Mouse (Mus musculus) intestine, postnatal 0 days (tissue): ENCODE data around the gene Lmtk2. TPM values are rescaled to one million over a fixed set of nuclear protein-coding genes. Genes with fewer than 3 reads are reported as not detected.

Experiments used
- ATAC-seq: fragments of 200-750 bp; cut with Nextera tagmentation; 2 replicates; pipeline ENCODE4 v1.8.0; 2017; ENCODE audit warnings: mild to moderate bottlenecking, moderate TSS enrichment, moderate library complexity
- H3K27ac ChIP-seq: fragments of 300-500 bp; sonication (generic); 2 replicates; pipeline ENCODE4 v1.5.1; 2014; ENCODE audit warnings: mild to moderate bottlenecking, low read depth, low read length, moderate library complexity
- H3K27me3 ChIP-seq: fragments of 300-500 bp; sonication (generic); replicated peaks from 2 replicates; pipeline ENCODE4 v1.6.1; 2014; ENCODE audit warnings: low read length, mixed read lengths; ENCODE audit not compliant: control insufficient read depth, insufficient read depth
- H3K36me3 ChIP-seq: fragments of 300-500 bp; sonication (generic); 2 replicates; pipeline ENCODE4 v1.6.1; 2014; ENCODE audit warnings: mild to moderate bottlenecking, moderate library complexity; ENCODE audit not compliant: control insufficient read depth, insufficient read depth
- H3K4me1 ChIP-seq: fragments of 300-500 bp; sonication (generic); replicated peaks from 2 replicates; pipeline ENCODE4 v1.6.1; 2014; ENCODE audit warnings: antibody characterized with exemption, low read length, mixed read lengths; ENCODE audit not compliant: control insufficient read depth, insufficient read depth
- H3K4me2 ChIP-seq: fragments of 300-500 bp; sonication (generic); replicated peaks from 2 replicates; pipeline ENCODE4 v1.6.1; 2014; ENCODE audit warnings: low read depth, mild to moderate bottlenecking, moderate library complexity
- H3K4me3 ChIP-seq: fragments of 300-500 bp; sonication (generic); 2 replicates; pipeline ENCODE4 v1.5.1; 2014; ENCODE audit warnings: low read depth, low read length
- H3K9ac ChIP-seq: fragments of 300-500 bp; sonication (generic); 2 replicates; pipeline ENCODE4 v1.6.1; 2014; ENCODE audit warnings: mild to moderate bottlenecking, low read depth, low read length
- H3K9me3 ChIP-seq: fragments of 300-500 bp; sonication (generic); 2 replicates; pipeline ENCODE4 v1.6.1; 2016; ENCODE audit warnings: mixed run types; ENCODE audit not compliant: control insufficient read depth
- CTCF ChIP-seq: sonication (generic); IDR thresholded peaks from 2 replicates; pipeline ENCODE4 v1.5.1; 2016; ENCODE audit warnings: low read depth, mild to moderate bottlenecking, control low read depth, antibody characterized with exemption, moderate library complexity
- WGBS: fragments of 180-500 bp; shearing (Covaris S2); extraction: QIAGEN DNeasy Blood & Tissue Kit; methylation state at CpG from one replicate; pipeline ENCODE4 v1.1.7; 2014; 5-methylcytosine and 5-hydroxymethylcytosine counted together
- polyA plus RNA-seq: library from polyadenylated mRNA; unstranded; fragments of >200 nt; fragmentation: Nextera tagmentation; extraction: Ambion mirVana; gene quantifications from 2 replicates; pipeline ENCODE4 v1.2.1, GENCODE M21; 2015

Lmtk2 gene
- polyA plus RNA-seq, 1 experiment from 2014 or later = 4.9 TPM

DNA sequence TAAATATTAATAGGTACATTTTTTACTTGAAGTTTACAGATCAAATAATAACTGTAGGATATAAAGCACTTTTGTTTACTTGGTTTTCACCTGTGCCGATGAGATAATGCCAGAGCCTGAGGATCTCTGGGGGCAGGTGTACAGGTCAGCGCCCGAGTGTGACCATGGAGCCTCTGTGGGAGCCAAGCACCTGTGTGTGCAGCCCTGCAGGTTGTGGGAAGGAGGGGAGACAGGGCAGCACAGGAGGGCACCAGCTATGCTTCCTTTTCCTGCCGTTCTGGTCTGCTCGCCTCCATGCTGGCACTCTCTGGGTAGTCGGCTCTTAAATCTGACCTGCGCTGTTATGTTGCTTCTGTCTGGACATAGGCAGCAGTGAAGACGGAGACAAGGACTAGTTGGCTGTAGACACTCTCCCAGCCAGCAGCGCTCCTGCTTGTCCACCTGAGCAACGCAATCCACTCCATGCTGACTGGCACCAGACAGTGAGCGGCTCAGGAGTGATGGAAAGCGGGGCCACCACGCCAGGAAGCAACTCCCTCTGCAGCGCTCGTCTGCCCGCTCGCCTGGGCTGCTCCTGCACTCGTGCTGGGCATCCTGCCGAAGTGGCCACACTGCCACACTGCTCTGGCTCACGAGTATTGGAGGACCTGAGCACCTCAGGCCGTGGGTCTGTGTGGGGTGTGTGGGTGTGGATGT is 84.3 kb downstream of the Lmtk2 start:
- Histone ChIP-seq H3K9ac (no peak overlapping the region), H3K9me3 (no peaks in the 10 kb centered on the region), H3K4me2 (no peak overlapping the region), H3K4me3 (no peak overlapping the region), H3K27ac (no peak overlapping the region; the same call in 1 of the 2 replicates), H3K27me3 (no peaks in the 10 kb centered on the region), H3K36me3 (peaks cover 38% of the 10 kb centered on the region), H3K4me1 (no peaks in the 10 kb centered on the region)
- no peak for ATAC-seq
- 89% methylated on average over 21 of the region's 21 CpGs for WGBS
- TF ChIP-seq CTCF = no peak

DNA sequence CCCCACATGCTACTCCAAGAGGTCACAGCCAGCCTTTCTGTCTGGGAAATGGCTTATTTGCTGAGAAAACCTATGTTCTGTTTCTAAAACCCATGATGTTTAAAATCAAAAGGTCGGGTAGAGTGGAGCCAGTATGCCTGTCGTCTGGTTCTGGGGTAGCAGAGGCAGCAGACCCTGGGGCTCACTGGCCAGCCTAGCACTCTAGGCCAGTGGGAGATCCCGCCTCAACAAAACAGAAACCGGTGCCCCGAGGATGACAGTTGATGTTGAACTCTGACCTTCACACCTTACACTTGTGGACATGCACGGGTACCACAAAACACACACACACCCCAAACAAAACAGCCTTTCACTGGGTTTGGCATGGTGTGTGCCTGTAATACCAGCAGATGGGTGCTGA is 88.2 kb downstream of the Lmtk2 start:
- no peak overlapping the region for H3K4me3 ChIP-seq
- no peak overlapping the region for H3K27ac ChIP-seq
- H3K36me3 ChIP-seq = peaks cover 31% of the 10 kb centered on the region
- no peak overlapping the region for H3K9ac ChIP-seq
- WGBS = 80% methylated on average over 6 of the region's 6 CpGs
- peaks cover 4% of the 10 kb centered on the region; the same call in 1 of the 2 replicates for H3K4me1 ChIP-seq
- no peaks in the 10 kb centered on the region for H3K9me3 ChIP-seq
- no peak overlapping the region for H3K4me2 ChIP-seq
- TF ChIP-seq CTCF = no peak
- ATAC-seq = no peak
- H3K27me3 ChIP-seq = no peaks in the 10 kb centered on the region

DNA sequence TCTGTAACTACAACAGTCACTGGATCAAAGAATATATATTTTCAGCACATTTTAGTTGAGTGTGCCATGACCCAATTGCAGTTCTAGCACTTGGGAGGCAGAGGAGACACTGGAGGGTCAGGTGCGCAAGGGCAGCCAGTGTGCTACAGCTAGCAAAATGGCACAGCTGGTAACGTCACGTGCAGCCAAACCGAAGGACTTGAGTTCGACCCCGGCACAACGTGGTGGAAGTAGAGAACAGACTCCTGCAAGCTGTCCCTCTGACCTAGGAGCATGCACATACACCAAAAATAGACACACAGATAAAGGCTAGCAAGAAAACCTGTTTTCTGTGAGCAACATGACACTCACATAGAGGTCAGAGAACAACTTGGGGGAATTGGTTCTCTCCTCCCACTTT is 89.1 kb downstream of the Lmtk2 start:
- Histone ChIP-seq H3K27ac (no peak overlapping the region), H3K36me3 (peaks cover 22% of the 10 kb centered on the region), H3K4me3 (no peak overlapping the region), H3K4me2 (no peak overlapping the region), H3K9me3 (no peaks in the 10 kb centered on the region), H3K4me1 (peaks cover 4% of the 10 kb centered on the region; the same call in 1 of the 2 replicates), H3K27me3 (no peaks in the 10 kb centered on the region), H3K9ac (no peak overlapping the region)
- TF ChIP-seq CTCF = no peak
- WGBS = 79% methylated on average over 7 of the region's 7 CpGs
- no peak for ATAC-seq

DNA sequence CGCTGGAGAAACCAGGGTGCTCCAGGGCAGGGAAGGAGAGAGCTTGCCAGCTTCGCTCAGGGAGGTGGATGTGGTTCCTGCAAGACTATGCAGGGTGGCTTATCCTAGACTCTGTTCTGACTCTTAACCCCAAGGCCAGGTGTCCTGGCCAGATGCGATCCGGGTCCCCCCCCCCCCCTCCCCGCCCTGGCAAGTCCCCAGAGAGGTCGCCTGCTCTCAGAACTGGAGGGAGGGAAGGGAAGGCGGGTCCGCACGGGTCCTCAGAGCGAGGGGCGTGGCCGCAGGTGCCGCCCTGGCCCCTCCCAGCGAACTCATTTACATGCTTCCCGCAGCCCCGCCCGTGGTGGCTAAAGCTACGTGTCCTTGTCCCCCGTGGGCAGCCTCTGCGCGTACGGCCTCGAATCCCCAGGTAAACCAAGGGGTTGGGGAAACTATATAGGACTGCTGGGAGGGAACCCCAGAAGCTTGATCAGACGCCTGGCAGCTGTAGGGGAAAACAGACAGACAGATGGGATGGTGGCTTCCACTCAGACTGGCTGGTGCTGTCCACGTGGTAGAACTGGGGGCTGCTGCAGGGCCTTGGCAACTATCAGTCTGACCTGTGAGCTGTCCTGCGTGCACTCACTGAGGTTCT is 89.8 kb downstream of the Lmtk2 start, which contains the start of gene Bhlha15:
TSS of gene Bhlha15 (plus strand) at position 337 of the 634 bp plus-strand sequence.
- Histone ChIP-seq H3K9me3 (no peaks in the 10 kb centered on the region), H3K4me2 (peak within 1 kb of the TSS; percentile 63), H3K36me3 (peaks cover 15% of the 10 kb centered on the region), H3K9ac (no peak within 1 kb of the TSS), H3K4me1 (peaks cover 4% of the 10 kb centered on the region; the same call in 1 of the 2 replicates), H3K4me3 (0 out of 2 replicates have a peak within 1 kb of the TSS, but pooled peaks have one; percentile 9), H3K27me3 (no peaks in the 10 kb centered on the region), H3K27ac (no peak within 1 kb of the TSS)
- no peak for TF ChIP-seq CTCF
- peak; percentile 52 for ATAC-seq
- 3% methylated on average over 24 of the region's 26 CpGs for WGBS

DNA sequence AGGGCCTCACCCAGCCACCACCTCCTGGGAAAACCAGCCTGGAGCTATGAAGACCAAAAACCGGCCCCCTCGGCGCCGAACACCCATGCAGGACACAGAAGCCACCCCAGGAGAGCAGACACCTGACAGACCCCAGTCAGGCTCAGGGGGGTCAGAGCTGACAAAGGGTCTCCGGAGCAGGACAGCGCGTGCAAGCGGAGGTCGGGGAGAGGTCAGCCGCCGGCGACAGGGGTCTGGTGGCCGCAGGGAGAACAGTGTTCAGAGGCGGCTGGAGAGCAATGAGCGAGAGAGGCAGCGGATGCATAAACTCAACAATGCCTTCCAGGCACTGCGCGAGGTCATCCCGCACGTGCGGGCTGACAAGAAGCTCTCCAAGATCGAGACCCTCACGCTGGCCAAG is 90.8 kb downstream of the Lmtk2 start:
- H3K4me3 ChIP-seq = no peak overlapping the region
- 64% methylated on average over 23 of the region's 23 CpGs for WGBS
- H3K27ac ChIP-seq = no peak overlapping the region
- ATAC-seq = no peak
- peaks cover 4% of the 10 kb centered on the region; the same call in 1 of the 2 replicates for H3K4me1 ChIP-seq
- H3K9ac ChIP-seq = no peak overlapping the region
- no peaks in the 10 kb centered on the region for H3K27me3 ChIP-seq
- H3K36me3 ChIP-seq = peaks cover 10% of the 10 kb centered on the region
- H3K4me2 ChIP-seq = no peak overlapping the region
- H3K9me3 ChIP-seq = no peaks in the 10 kb centered on the region
- no peak for TF ChIP-seq CTCF

DNA sequence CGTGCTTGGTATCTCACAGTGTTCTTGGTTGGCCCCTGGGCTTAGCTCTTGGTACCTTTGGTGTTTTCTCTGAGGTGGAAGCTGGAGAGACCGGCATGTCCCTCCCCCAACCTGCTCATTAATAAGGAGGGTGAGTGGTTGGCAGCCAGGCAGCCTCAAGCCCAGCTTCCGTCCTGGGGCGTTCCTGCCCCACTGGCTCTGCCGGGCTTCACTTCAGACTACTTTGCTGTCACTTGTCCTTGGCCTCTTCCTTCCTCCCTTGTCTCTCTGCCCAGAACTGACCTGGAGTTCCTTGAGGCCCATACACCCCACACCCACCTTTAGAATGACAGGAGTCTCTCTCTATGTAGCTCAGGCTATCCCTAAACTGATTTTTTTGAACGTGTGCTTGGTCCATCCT is 92.4 kb downstream of the Lmtk2 start:
- Histone ChIP-seq H3K36me3 (peaks cover 8% of the 10 kb centered on the region; the same call in 1 of the 2 replicates), H3K4me3 (no peak overlapping the region), H3K9ac (no peak overlapping the region), H3K27ac (no peak overlapping the region), H3K9me3 (no peaks in the 10 kb centered on the region), H3K4me2 (no peak overlapping the region), H3K4me1 (peaks cover 4% of the 10 kb centered on the region; the same call in 1 of the 2 replicates), H3K27me3 (no peaks in the 10 kb centered on the region)
- WGBS = 82% methylated on average over 6 of the region's 6 CpGs
- no peak for TF ChIP-seq CTCF
- no peak for ATAC-seq
